Mouse (Mus musculus): Measurements from ENCODE around the gene Gna12.

Gna12 gene

GRCm38 (mm10) chr5:140789561-140789960, 40.7 kb downstream of the Gna12 start:
- Histone ChIP-seq H3K4me3 (replicated peaks; ENCODE audit: low read length) (no peak overlapping the region), H3K4me1 (replicated peaks; ENCODE audit: low read depth, low read length) (peaks cover 34% of the 10 kb centered on the region), H3K36me3 (ENCODE audit: insufficient read depth, low read length) (peaks cover 37% of the 10 kb centered on the region), H3K27me3 (ENCODE audit: insufficient read depth, low read length) (no peaks in the 10 kb centered on the region), H3K9me3 (ENCODE audit: low read length) (no peaks in the 10 kb centered on the region)
- TF ChIP-seq NANOG (IDR thresholded peaks at IDR 0.05; ENCODE audit: borderline replicate concordance, low read length) (no peak), CTCF (conservative IDR thresholded peaks at IDR 0.05; ENCODE audit: low read length) (no peak), POU5F1 (IDR thresholded peaks at IDR 0.05; ENCODE audit: borderline replicate concordance, low read length) (no peak)

- H3K4me3 ChIP-seq (replicated peaks; ENCODE audit: low read length), result no peak overlapping the region
- no peak for TF ChIP-seq NANOG (IDR thresholded peaks at IDR 0.05; ENCODE audit: borderline replicate concordance, low read length)
- no peak for TF ChIP-seq CTCF (conservative IDR thresholded peaks at IDR 0.05; ENCODE audit: low read length)
- no peak for TF ChIP-seq POU5F1 (IDR thresholded peaks at IDR 0.05; ENCODE audit: borderline replicate concordance, low read length)
- H3K4me1 ChIP-seq (replicated peaks; ENCODE audit: low read depth, low read length), result peaks cover 16% of the 10 kb centered on the region
- no peaks in the 10 kb centered on the region for H3K27me3 ChIP-seq (ENCODE audit: insufficient read depth, low read length)
- H3K9me3 ChIP-seq (ENCODE audit: low read length), result no peaks in the 10 kb centered on the region
- H3K36me3 ChIP-seq (ENCODE audit: insufficient read depth, low read length), result peaks cover 72% of the 10 kb centered on the region
These were observed 44.9 kb downstream of the Gna12 start for GRCm38 (mm10) chr5:140785240-140785872.

- H3K4me1 ChIP-seq (replicated peaks; ENCODE audit: low read depth, low read length), result peaks cover 7% of the 10 kb centered on the region
- H3K27me3 ChIP-seq (ENCODE audit: insufficient read depth, low read length), result no peaks in the 10 kb centered on the region
- no peaks in the 10 kb centered on the region for H3K9me3 ChIP-seq (ENCODE audit: low read length)
- no peak for TF ChIP-seq POU5F1 (IDR thresholded peaks at IDR 0.05; ENCODE audit: borderline replicate concordance, low read length)
- TF ChIP-seq CTCF (conservative IDR thresholded peaks at IDR 0.05; ENCODE audit: low read length), result no peak
- no peak for TF ChIP-seq NANOG (IDR thresholded peaks at IDR 0.05; ENCODE audit: borderline replicate concordance, low read length)
- peaks cover 75% of the 10 kb centered on the region for H3K36me3 ChIP-seq (ENCODE audit: insufficient read depth, low read length)
- H3K4me3 ChIP-seq (replicated peaks; ENCODE audit: low read length), result no peak overlapping the region
These were observed 45.9 kb downstream of the Gna12 start for GRCm38 (mm10) chr5:140784288-140784687.

GRCm38 (mm10) chr5:140783577-140783976, 46.7 kb downstream of the Gna12 start:
- Histone ChIP-seq H3K4me1 (replicated peaks; ENCODE audit: low read depth, low read length) (peaks cover under 1% of the 10 kb centered on the region; the same call in 1 of the 2 replicates), H3K9me3 (ENCODE audit: low read length) (no peaks in the 10 kb centered on the region), H3K27me3 (ENCODE audit: insufficient read depth, low read length) (no peaks in the 10 kb centered on the region), H3K4me3 (replicated peaks; ENCODE audit: low read length) (no peak overlapping the region), H3K36me3 (ENCODE audit: insufficient read depth, low read length) (peaks cover 81% of the 10 kb centered on the region)
- TF ChIP-seq POU5F1 (IDR thresholded peaks at IDR 0.05; ENCODE audit: borderline replicate concordance, low read length), result no peak
- TF ChIP-seq CTCF (conservative IDR thresholded peaks at IDR 0.05; ENCODE audit: low read length), result no peak
- no peak for TF ChIP-seq NANOG (IDR thresholded peaks at IDR 0.05; ENCODE audit: borderline replicate concordance, low read length)

GRCm38 (mm10) chr5:140781886-140782572, 48.2 kb downstream of the Gna12 start:
- H3K4me1 ChIP-seq (replicated peaks; ENCODE audit: low read depth, low read length), result no peaks in the 10 kb centered on the region
- H3K27me3 ChIP-seq (ENCODE audit: insufficient read depth, low read length), result no peaks in the 10 kb centered on the region
- H3K4me3 ChIP-seq (replicated peaks; ENCODE audit: low read length), result no peak overlapping the region
- H3K36me3 ChIP-seq (ENCODE audit: insufficient read depth, low read length), result peaks cover 90% of the 10 kb centered on the region
- no peak for TF ChIP-seq POU5F1 (IDR thresholded peaks at IDR 0.05; ENCODE audit: borderline replicate concordance, low read length)
- TF ChIP-seq CTCF (conservative IDR thresholded peaks at IDR 0.05; ENCODE audit: low read length), result no peak
- TF ChIP-seq NANOG (IDR thresholded peaks at IDR 0.05; ENCODE audit: borderline replicate concordance, low read length), result no peak
- H3K9me3 ChIP-seq (ENCODE audit: low read length), result no peaks in the 10 kb centered on the region

- H3K27me3 ChIP-seq (ENCODE audit: insufficient read depth, low read length), result no peaks in the 10 kb centered on the region
- no peak overlapping the region for H3K4me3 ChIP-seq (replicated peaks; ENCODE audit: low read length)
- H3K4me1 ChIP-seq (replicated peaks; ENCODE audit: low read depth, low read length), result no peaks in the 10 kb centered on the region
- TF ChIP-seq NANOG (IDR thresholded peaks at IDR 0.05; ENCODE audit: borderline replicate concordance, low read length) (no peak), POU5F1 (IDR thresholded peaks at IDR 0.05; ENCODE audit: borderline replicate concordance, low read length) (no peak)
- no peaks in the 10 kb centered on the region for H3K9me3 ChIP-seq (ENCODE audit: low read length)
- H3K36me3 ChIP-seq (ENCODE audit: insufficient read depth, low read length), result peaks cover 92% of the 10 kb centered on the region
These were observed 49.1 kb downstream of the Gna12 start for GRCm38 (mm10) chr5:140781122-140781521.

GRCm38 (mm10) chr5:140776968-140777367, 53.3 kb downstream of the Gna12 start:
- Histone ChIP-seq H3K4me3 (replicated peaks; ENCODE audit: low read length) (no peak overlapping the region), H3K27me3 (ENCODE audit: insufficient read depth, low read length) (no peaks in the 10 kb centered on the region), H3K4me1 (replicated peaks; ENCODE audit: low read depth, low read length) (no peaks in the 10 kb centered on the region), H3K9me3 (ENCODE audit: low read length) (no peaks in the 10 kb centered on the region), H3K36me3 (ENCODE audit: insufficient read depth, low read length) (peaks cover 72% of the 10 kb centered on the region)
- TF ChIP-seq CTCF (conservative IDR thresholded peaks at IDR 0.05; ENCODE audit: low read length), result no peak
- TF ChIP-seq NANOG (IDR thresholded peaks at IDR 0.05; ENCODE audit: borderline replicate concordance, low read length), result no peak
- no peak for TF ChIP-seq POU5F1 (IDR thresholded peaks at IDR 0.05; ENCODE audit: borderline replicate concordance, low read length)

GRCm38 (mm10) chr5:140775111-140775510, 55.1 kb downstream of the Gna12 start:
- Histone ChIP-seq H3K4me1 (replicated peaks; ENCODE audit: low read depth, low read length) (no peaks in the 10 kb centered on the region), H3K36me3 (ENCODE audit: insufficient read depth, low read length) (peaks cover 60% of the 10 kb centered on the region), H3K27me3 (ENCODE audit: insufficient read depth, low read length) (no peaks in the 10 kb centered on the region), H3K9me3 (ENCODE audit: low read length) (no peaks in the 10 kb centered on the region), H3K4me3 (replicated peaks; ENCODE audit: low read length) (no peak overlapping the region)
- TF ChIP-seq NANOG (IDR thresholded peaks at IDR 0.05; ENCODE audit: borderline replicate concordance, low read length) (no peak), CTCF (conservative IDR thresholded peaks at IDR 0.05; ENCODE audit: low read length) (no peak), POU5F1 (IDR thresholded peaks at IDR 0.05; ENCODE audit: borderline replicate concordance, low read length) (no peak)
